Mouse (Mus musculus) CH12.LX (cell line): Measurements from ENCODE around the gene Tmem8b. TPM values are rescaled to one million over a fixed set of nuclear protein-coding genes. Genes with fewer than 3 reads are reported as not detected.

Experiments used
- DNase-seq: peaks from one replicate; pipeline ENCODE4 v3.0.0-alpha.2; 2013; ENCODE audit errors: extremely low read depth
- H3K27ac ChIP-seq: 2 replicates; pipeline ENCODE4 v1.5.1; 2012; ENCODE audit warnings: low read depth, mild to moderate bottlenecking, control low read depth, moderate library complexity; ENCODE audit not compliant: insufficient read depth
- H3K27me3 ChIP-seq: replicated peaks from 2 replicates; pipeline ENCODE3; 2012; ENCODE audit warnings: inconsistent platforms
- H3K36me3 ChIP-seq, 2 experiments: replicated peaks in 1 of 2; 2 replicates each; pipeline versions ENCODE3 to v1.6.1; 2012; ENCODE audit warnings: inconsistent platforms in 1 of 2, low read length in 1 of 2, mild to moderate bottlenecking in 1 of 2, mixed read lengths in 1 of 2, moderate library complexity in 1 of 2; ENCODE audit not compliant: control insufficient read depth in 1 of 2, insufficient read depth in 1 of 2
- H3K4me1 ChIP-seq, 2 experiments: 2 replicates each; pipeline ENCODE4 v1.6.1; 2012; ENCODE audit warnings: inconsistent platforms in 1 of 2, moderate library complexity in 1 of 2; ENCODE audit not compliant: insufficient read depth in 2 of 2, control insufficient read depth in 1 of 2
- H3K4me2 ChIP-seq: 2 replicates; pipeline ENCODE4 v1.6.1; 2012; ENCODE audit warnings: low read depth, mild to moderate bottlenecking, control low read depth; ENCODE audit not compliant: poor library complexity, insufficient read depth, severe bottlenecking
- H3K4me3 ChIP-seq, 3 experiments: fragments of 150-350 bp in 1 of 3; sonication (generic) in 1 of 3; replicated peaks in 1 of 3; 2 replicates each; pipeline versions ENCODE3 to v1.5.1; 2011 to 2012; ENCODE audit warnings: low read depth in 2 of 3, low read length in 2 of 3, mild to moderate bottlenecking in 2 of 3, moderate library complexity in 2 of 3, control low read depth in 1 of 3, improper control_type of control experiment in 1 of 3, inconsistent platforms in 1 of 3, mixed read lengths in 1 of 3; ENCODE audit not compliant: poor library complexity in 1 of 3
- H3K79me2 ChIP-seq: replicated peaks from 2 replicates; pipeline ENCODE4 v1.6.1; 2012; ENCODE audit warnings: mild to moderate bottlenecking, moderate library complexity; ENCODE audit not compliant: control insufficient read depth, poor library complexity, insufficient read depth, severe bottlenecking; ENCODE audit errors: extremely low read depth
- H3K9ac ChIP-seq: 2 replicates; pipeline ENCODE4 v1.6.1; 2012; ENCODE audit warnings: low read depth, mild to moderate bottlenecking, control low read depth, moderate library complexity; ENCODE audit not compliant: insufficient read depth
- H3K9me3 ChIP-seq: replicated peaks from 2 replicates; pipeline ENCODE3; 2012; ENCODE audit warnings: low read length, inconsistent platforms, mixed read lengths
- BHLHE40 ChIP-seq: IDR thresholded peaks from 2 replicates; pipeline ENCODE4 v1.6.1; 2011; ENCODE audit warnings: mild to moderate bottlenecking, low read depth, low read length, improper control_type of control experiment
- CTCF ChIP-seq, 2 experiments: IDR thresholded peaks in 1 of 2; conservative IDR thresholded peaks in 1 of 2; 2 replicates each; pipeline ENCODE4 v1.5.1; 2011 to 2012; ENCODE audit warnings: low read depth in 2 of 2, low read length in 2 of 2, improper control_type of control experiment in 1 of 2, inconsistent platforms in 1 of 2, mild to moderate bottlenecking in 1 of 2, moderate library complexity in 1 of 2
- HCFC1 ChIP-seq: IDR thresholded peaks from 2 replicates; pipeline ENCODE4 v1.6.1; 2012; ENCODE audit warnings: low read depth, mild to moderate bottlenecking, inconsistent platforms, low read length, improper control_type of control experiment
- IRF4 ChIP-seq: IDR thresholded peaks from 2 replicates; pipeline ENCODE4 v1.6.1; 2014; ENCODE audit warnings: low read depth, mild to moderate bottlenecking, inconsistent platforms, low read length, improper control_type of control experiment
- JUND ChIP-seq: conservative IDR thresholded peaks from 2 replicates; pipeline ENCODE4 v1.6.1; 2011; ENCODE audit warnings: low read depth, low read length, improper control_type of control experiment
- MEF2A ChIP-seq: IDR thresholded peaks from 2 replicates; pipeline ENCODE4 v1.6.1; 2014; ENCODE audit warnings: low read depth, mild to moderate bottlenecking, inconsistent platforms, low read length, improper control_type of control experiment, borderline replicate concordance
- MXI1 ChIP-seq: IDR thresholded peaks from 2 replicates; pipeline ENCODE4 v1.6.1; 2011; ENCODE audit warnings: mild to moderate bottlenecking, low read depth, low read length, improper control_type of control experiment
- POLR2A ChIP-seq: IDR thresholded peaks from 2 replicates; pipeline ENCODE4 v1.6.1; 2011; ENCODE audit warnings: low read depth, mild to moderate bottlenecking, improper control_type of control experiment, low read length
- POLR2AphosphoS2 ChIP-seq: IDR thresholded peaks from 2 replicates; pipeline ENCODE4 v1.6.1; 2011; ENCODE audit warnings: low read depth, low read length, improper control_type of control experiment
- RAD21 ChIP-seq: IDR thresholded peaks from 2 replicates; pipeline ENCODE4 v1.6.1; 2011; ENCODE audit warnings: low read depth, mild to moderate bottlenecking, low read length, improper control_type of control experiment, moderate library complexity
- SMC3 ChIP-seq: IDR thresholded peaks from 2 replicates; pipeline ENCODE4 v1.6.1; 2011; ENCODE audit warnings: low read depth, low read length, improper control_type of control experiment
- TBP ChIP-seq: conservative IDR thresholded peaks from 2 replicates; pipeline ENCODE4 v1.6.1; 2011; ENCODE audit warnings: low read depth, low read length, improper control_type of control experiment
- USF2 ChIP-seq: conservative IDR thresholded peaks from 2 replicates; pipeline ENCODE4 v1.6.1; 2011; ENCODE audit warnings: low read depth, low read length, improper control_type of control experiment
- ZC3H11A ChIP-seq: IDR thresholded peaks from 2 replicates; pipeline ENCODE4 v1.6.1; 2012; ENCODE audit warnings: low read depth, mild to moderate bottlenecking, inconsistent platforms, low read length, improper control_type of control experiment
- dilution Hi-C: fragments of 300-500 bp; cut with MboI; formaldehyde crosslinking; loops from 2 replicates; pipeline ENCODE4 v1.14.3; 2020; ENCODE audit warnings: low sequenced_read_pairs; ENCODE audit not compliant: extremely low pct_unique_long_range_greater_than_20kb, extremely low pct_ligation_motif_present
- in situ Hi-C: fragments of 300-500 bp; cut with MboI; formaldehyde crosslinking; loops from 3 replicates; pipeline ENCODE4 v1.14.3; 2019; ENCODE audit warnings: low sequenced_read_pairs, low pct_ligation_motif_present, low pct_unique_long_range_greater_than_20kb, mixed read lengths
- polyA plus RNA-seq: library from polyadenylated mRNA; unstranded; fragments of >175 nt; gene quantifications from 2 replicates; pipeline ENCODE4 v1.2.1, GENCODE M21; 2012; ENCODE audit warnings: low read depth; ENCODE audit not compliant: insufficient read length
- total RNA-seq, 2 experiments: library from RNA; depleted of rRNA; stranded (reverse); fragments of 300-350 nt in 1 of 2; fragments of >200 nt in 1 of 2; gene quantifications; 2 replicates each; pipeline ENCODE4 v1.2.3; 2012 to 2014

Gene Tmem8b
- total and polyA plus RNA-seq, 3 experiments = 0.26 to 0.47 TPM; not detected in 1

DNA sequence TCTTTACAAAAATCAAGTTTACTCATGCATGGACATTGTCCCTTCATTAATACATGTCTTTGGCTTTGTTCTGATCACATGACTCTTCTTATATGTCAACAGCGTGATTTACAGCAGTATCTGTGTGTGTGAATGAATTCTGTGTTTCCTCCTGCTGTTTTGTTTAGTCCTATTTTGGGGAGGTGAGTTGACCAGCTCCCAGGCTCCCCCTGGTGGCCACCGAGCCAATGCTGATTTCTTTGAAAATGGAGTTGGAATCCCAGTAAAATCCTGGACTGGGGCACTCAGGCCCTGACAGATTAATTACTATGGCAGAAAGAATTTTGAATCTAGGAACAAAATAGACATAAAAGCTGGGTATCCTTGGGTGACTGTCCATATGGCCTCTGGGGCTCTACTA, 43.0 kb downstream of the Tmem8b start:
- dilution Hi-C loops = no loop called here

DNA sequence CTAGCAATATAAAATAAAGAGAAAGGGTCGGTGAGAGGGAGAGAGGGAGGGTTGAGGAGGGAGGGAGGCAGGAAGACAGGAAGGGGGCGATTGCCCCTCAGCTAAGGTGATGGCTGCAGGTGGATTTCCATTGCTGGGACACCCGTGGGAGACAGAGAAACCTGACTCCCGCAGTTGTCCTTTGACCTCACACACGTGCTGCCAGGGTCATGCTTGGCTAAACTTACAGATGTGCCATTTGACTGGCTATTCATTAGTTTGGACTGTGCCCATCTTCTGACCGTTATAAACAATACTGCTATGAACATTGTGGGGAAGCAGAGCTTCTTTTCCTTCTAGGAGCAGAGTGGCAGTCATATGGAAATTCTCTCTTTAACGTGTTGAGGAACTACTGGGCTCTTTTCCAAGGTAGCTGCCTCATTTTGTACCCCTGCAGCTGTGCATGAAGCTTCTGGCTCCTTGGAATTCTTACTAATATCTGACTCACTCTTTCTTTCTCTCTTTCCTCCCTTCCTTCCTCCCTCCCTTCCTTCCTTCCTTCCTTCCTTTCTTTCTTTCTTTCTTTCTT, 45.0 kb downstream of the Tmem8b start:
- dilution Hi-C loops = no loop called here
- in situ Hi-C loops = loop anchor here (10.0 kb wide), 1 partner anchor 89 kb away; no protein-coding TSS in a partner anchor
- Histone ChIP-seq H3K4me3 (no peak overlapping the region), H3K36me3 (no peaks in the 10 kb centered on the region), H3K27ac (no peak overlapping the region), H3K9me3 (peaks cover 6% of the 10 kb centered on the region), H3K9ac (no peak overlapping the region), H3K4me2 (no peak overlapping the region), H3K27me3 (peaks cover 79% of the 10 kb centered on the region), H3K79me2 (no peaks in the 10 kb centered on the region)
- no peak for DNase-seq
- no peak for TF ChIP-seq POLR2A
- peak; percentile 34; the same call in 1 of the 2 replicates for TF ChIP-seq BHLHE40
- TF ChIP-seq POLR2AphosphoS2 = no peak
- TF ChIP-seq, all 38 proteins: peak for 1
- no peaks in the 10 kb centered on the region for H3K4me1 ChIP-seq

More for the DNA sequence above, 43.0 kb downstream of the Tmem8b start:
- no peak overlapping the region for H3K27ac ChIP-seq
- H3K9ac ChIP-seq = no peak overlapping the region
- no peaks in the 10 kb centered on the region for H3K36me3 ChIP-seq
- no peak overlapping the region for H3K4me3 ChIP-seq
- H3K4me1 ChIP-seq = no peaks in the 10 kb centered on the region
- peak; percentile 45 for DNase-seq
- TF ChIP-seq MXI1 (no peak), JUND (no peak), TBP (no peak), RAD21 (peak; percentile 67), HCFC1 (no peak), ZC3H11A (peak; percentile 53), CTCF (conservative IDR thresholded peaks at IDR 0.05 in 1 of 2, IDR thresholded peaks at IDR 0.05 in 1 of 2; ENCODE audit: low read depth in 2 of 2, low read length in 2 of 2) (peak; percentile 77 to 93), IRF4 (no peak), MEF2A (peak; percentile 65; the same call in 1 of the 2 replicates), USF2 (no peak), SMC3 (peak; percentile 96)
- TF ChIP-seq, all 38 proteins: peak for 5
- H3K9me3 ChIP-seq = no peaks in the 10 kb centered on the region
- no peak overlapping the region for H3K4me2 ChIP-seq
- peaks cover 87% of the 10 kb centered on the region for H3K27me3 ChIP-seq
- H3K79me2 ChIP-seq = no peaks in the 10 kb centered on the region
- in situ Hi-C loops = loop anchor here (10.0 kb wide), 1 partner anchor 87 kb away; no protein-coding TSS in a partner anchor
